Mouse (Mus musculus) CH12.LX (cell line): ENCODE results near the gene Plekha4.

Experiments used
- CHD2 ChIP-seq: IDR thresholded peaks from 2 replicates; pipeline ENCODE4 v1.6.1; 2011; ENCODE audit warnings: low read length, improper control_type of control experiment
- EP300 ChIP-seq: IDR thresholded peaks from 2 replicates; pipeline ENCODE4 v1.6.1; 2011; ENCODE audit warnings: low read length, improper control_type of control experiment
- JUND ChIP-seq: conservative IDR thresholded peaks from 2 replicates; pipeline ENCODE4 v1.6.1; 2011; ENCODE audit warnings: low read depth, low read length, improper control_type of control experiment
- MAZ ChIP-seq: IDR thresholded peaks from 2 replicates; pipeline ENCODE4 v1.6.1; 2012; ENCODE audit warnings: low read depth, mild to moderate bottlenecking, inconsistent platforms, low read length, improper control_type of control experiment, moderate library complexity
- MEF2A ChIP-seq: IDR thresholded peaks from 2 replicates; pipeline ENCODE4 v1.6.1; 2014; ENCODE audit warnings: low read depth, mild to moderate bottlenecking, inconsistent platforms, low read length, improper control_type of control experiment, borderline replicate concordance
- POLR2A ChIP-seq: IDR thresholded peaks from 2 replicates; pipeline ENCODE4 v1.6.1; 2011; ENCODE audit warnings: low read depth, mild to moderate bottlenecking, improper control_type of control experiment, low read length
- USF1 ChIP-seq: IDR thresholded peaks from 2 replicates; pipeline ENCODE4 v1.6.1; 2014; ENCODE audit warnings: low read depth, mild to moderate bottlenecking, inconsistent platforms, low read length, improper control_type of control experiment
- ZNF384 ChIP-seq: IDR thresholded peaks from 2 replicates; pipeline ENCODE4 v1.6.1; 2012; ENCODE audit warnings: low read depth, low read length, improper control_type of control experiment, inconsistent platforms

GRCm38 (mm10) chr7:45522957-45523676 is 3.0 kb upstream of the Plekha4 start:
- no peak for TF ChIP-seq MEF2A
- TF ChIP-seq MAZ, result no peak
- TF ChIP-seq POLR2A, result no peak
- TF ChIP-seq USF1, result no peak
- no peak for TF ChIP-seq ZNF384
- no peak for TF ChIP-seq EP300
- TF ChIP-seq CHD2, result no peak
- TF ChIP-seq JUND, result no peak
